Mouse (Mus musculus) midbrain, embryonic 14.5 days (tissue): ENCODE data around the gene Utp11. TPM values are rescaled to one million over a fixed set of nuclear protein-coding genes. Genes with fewer than 3 reads are reported as not detected.

Experiments
- ATAC-seq: fragments of 200-750 bp; cut with Nextera tagmentation; 2 replicates; pipeline ENCODE4 v1.8.0; 2017; ENCODE audit warnings: moderate number of reproducible peaks, moderate library complexity; ENCODE audit not compliant: low FRiP score, low TSS enrichment
- DNase-seq: peaks from one replicate; pipeline ENCODE4 v3.0.0-alpha.2; 2015
- H3K27ac ChIP-seq: fragments of 300-500 bp; sonication (generic); replicated peaks from 2 replicates; pipeline ENCODE4 v1.5.1; 2014; ENCODE audit warnings: mild to moderate bottlenecking, low read depth, low read length, moderate library complexity
- H3K27me3 ChIP-seq: fragments of 300-500 bp; sonication (generic); 2 replicates; pipeline ENCODE4 v1.6.1; 2014; ENCODE audit warnings: low read length, control low read depth, mixed read lengths; ENCODE audit not compliant: control insufficient read depth, insufficient read depth
- H3K36me3 ChIP-seq: fragments of 300-500 bp; sonication (generic); 2 replicates; pipeline ENCODE4 v1.6.1; 2014; ENCODE audit warnings: low read length, control low read depth; ENCODE audit not compliant: control insufficient read depth, insufficient read depth
- H3K4me1 ChIP-seq: fragments of 300-500 bp; sonication (generic); 2 replicates; pipeline ENCODE4 v1.6.1; 2014; ENCODE audit warnings: mild to moderate bottlenecking, antibody characterized with exemption, low read length, control low read depth; ENCODE audit not compliant: control insufficient read depth, insufficient read depth
- H3K4me2 ChIP-seq: fragments of 300-500 bp; sonication (generic); 2 replicates; pipeline ENCODE4 v1.6.1; 2014; ENCODE audit warnings: mild to moderate bottlenecking, low read length, moderate library complexity
- H3K4me3 ChIP-seq: fragments of 300-500 bp; sonication (generic); replicated peaks from 2 replicates; pipeline ENCODE4 v1.5.1; 2014; ENCODE audit warnings: low read depth, low read length
- H3K9ac ChIP-seq: fragments of 300-500 bp; sonication (generic); replicated peaks from 2 replicates; pipeline ENCODE4 v1.6.1; 2014; ENCODE audit warnings: mild to moderate bottlenecking, low read length, moderate library complexity
- H3K9me3 ChIP-seq: fragments of 300-500 bp; sonication (generic); 2 replicates; pipeline ENCODE4 v1.6.1; 2016; ENCODE audit warnings: low read length, control low read depth, mixed read lengths; ENCODE audit not compliant: control insufficient read depth
- WGBS: fragments of 180-500 bp; shearing (Covaris S2); extraction: QIAGEN DNeasy Blood & Tissue Kit; methylation state at CpG from one replicate; pipeline ENCODE4 v1.1.7; 2014; 5-methylcytosine and 5-hydroxymethylcytosine counted together
- polyA plus RNA-seq: library from polyadenylated mRNA; unstranded; fragments of >200 nt; fragmentation: Nextera tagmentation; extraction: Ambion mirVana; gene quantifications from 2 replicates; pipeline ENCODE4 v1.2.1, GENCODE M21; 2014

Utp11 gene
- polyA plus RNA-seq, 1 experiment from 2014 or later = 38.2 TPM

DNA sequence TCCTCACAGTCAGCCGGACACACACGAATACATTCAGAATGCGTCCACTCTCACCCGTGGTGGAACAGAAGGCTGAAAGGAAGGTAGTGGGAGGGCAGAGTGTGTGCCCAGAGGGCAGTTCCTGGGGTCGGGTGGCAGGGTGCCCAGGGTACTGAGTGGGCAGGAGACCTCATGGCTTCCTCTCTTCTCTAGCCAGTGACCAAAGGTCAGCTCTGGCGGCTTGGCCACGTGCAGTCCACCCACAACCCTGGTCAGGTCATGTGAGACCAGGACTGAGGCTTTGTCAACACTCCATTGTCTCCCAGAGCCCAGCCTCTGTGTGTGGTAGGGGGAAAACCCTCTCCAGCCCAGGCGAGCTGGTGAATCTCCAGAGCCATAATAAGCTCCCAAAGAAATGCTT lies 23.2 kb downstream of the Utp11 start:
- Histone ChIP-seq H3K9me3 (no peaks in the 10 kb centered on the region), H3K27me3 (no peaks in the 10 kb centered on the region), H3K4me1 (peaks cover 47% of the 10 kb centered on the region), H3K4me2 (no peak overlapping the region), H3K4me3 (no peak overlapping the region), H3K27ac (no peak overlapping the region), H3K36me3 (no peaks in the 10 kb centered on the region), H3K9ac (no peak overlapping the region)
- 61% methylated on average over 8 of the region's 8 CpGs for WGBS
- ATAC-seq (no peak), DNase-seq (no peak)

DNA sequence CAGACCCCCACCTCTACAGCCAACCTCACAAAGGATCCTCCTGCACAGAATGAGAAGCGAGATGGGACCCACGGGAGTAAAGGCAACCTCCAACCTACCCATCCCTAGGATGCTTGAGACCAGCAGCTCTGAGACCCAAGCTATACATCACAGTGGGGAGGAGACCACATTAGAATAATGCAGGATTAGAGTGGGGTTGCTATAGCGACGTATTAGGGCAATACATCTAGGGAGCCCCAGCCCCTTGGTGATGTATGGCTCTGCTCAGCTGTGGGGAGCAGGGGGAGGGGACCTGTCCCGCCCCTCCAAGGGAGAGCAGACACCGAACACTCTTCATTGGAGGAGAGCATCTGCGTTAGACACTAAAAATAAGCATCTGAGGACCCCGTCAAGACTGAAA lies 25.3 kb downstream of the Utp11 start:
- ATAC-seq (peak; percentile 51; the same call in 1 of the 2 replicates), DNase-seq (peak; percentile 76)
- Histone ChIP-seq H3K4me2 (peak overlapping the region; percentile 33), H3K36me3 (no peaks in the 10 kb centered on the region), H3K4me3 (no peak overlapping the region), H3K9me3 (no peaks in the 10 kb centered on the region), H3K27me3 (no peaks in the 10 kb centered on the region), H3K4me1 (peaks cover 35% of the 10 kb centered on the region), H3K27ac (peak overlapping the region; percentile 70), H3K9ac (no peak overlapping the region)
- WGBS = 4% methylated on average over 8 of the region's 8 CpGs

DNA sequence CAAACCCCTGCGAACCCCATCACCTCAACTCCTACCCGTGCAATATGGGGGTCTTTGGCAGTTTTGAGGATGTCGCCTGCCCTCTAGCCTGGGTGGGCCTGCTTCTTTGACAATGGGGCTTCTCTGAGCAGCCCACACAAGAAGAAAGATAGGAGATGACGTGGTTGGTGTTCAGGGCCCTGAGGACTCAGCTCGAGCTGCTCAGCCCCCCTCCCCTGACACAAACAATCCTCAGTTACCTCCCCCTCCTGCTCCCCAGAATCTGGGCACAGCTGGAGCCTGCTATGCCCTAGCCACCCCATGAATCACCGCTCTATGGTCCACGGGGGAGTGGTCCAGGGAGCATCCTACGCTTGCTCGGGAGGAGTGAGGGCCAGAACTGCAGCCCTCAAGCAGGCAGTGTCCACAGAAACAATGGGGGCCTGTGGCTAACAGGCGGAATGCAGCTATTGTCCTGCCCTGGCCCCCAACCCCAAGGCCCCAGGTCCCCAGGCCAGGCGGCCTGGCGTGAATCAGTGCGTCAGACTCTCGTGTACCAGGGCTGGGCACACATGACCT lies 25.8 kb downstream of the Utp11 start:
- 12% methylated on average over 14 of the region's 14 CpGs for WGBS
- DNase-seq (no peak), ATAC-seq (0 out of 2 replicates have a peak, but pooled peaks have one; percentile 2)
- Histone ChIP-seq H3K36me3 (no peaks in the 10 kb centered on the region), H3K4me3 (no peak overlapping the region), H3K9me3 (no peaks in the 10 kb centered on the region), H3K27me3 (no peaks in the 10 kb centered on the region; the same call in 1 of the 2 replicates), H3K4me1 (peaks cover 30% of the 10 kb centered on the region), H3K27ac (peak overlapping the region; percentile 70), H3K4me2 (peak overlapping the region; percentile 33), H3K9ac (peak overlapping the region; percentile 34; the same call in 1 of the 2 replicates)

DNA sequence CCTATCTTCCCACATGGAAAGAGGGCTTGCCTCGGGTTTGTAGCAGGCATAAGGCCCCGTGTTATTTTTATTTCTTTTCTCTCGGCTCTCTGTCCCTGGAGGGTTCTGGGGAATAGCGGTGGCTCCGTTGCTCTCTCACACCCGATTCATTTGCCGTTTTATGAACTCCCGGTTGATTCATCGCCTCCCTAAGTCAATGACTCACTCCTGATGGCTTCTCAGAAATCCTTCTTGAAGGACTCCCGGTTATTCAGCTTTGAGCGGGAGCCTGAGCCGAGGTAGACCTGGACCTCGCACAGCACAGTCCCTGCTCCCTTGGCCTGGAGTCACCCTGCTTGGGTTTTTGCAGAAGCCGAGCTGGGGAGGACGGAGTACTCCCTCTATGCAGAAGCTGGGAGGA lies 28.8 kb downstream of the Utp11 start:
- no peak for DNase-seq
- peaks cover 18% of the 10 kb centered on the region for H3K4me1 ChIP-seq
- H3K36me3 ChIP-seq = no peaks in the 10 kb centered on the region
- H3K27me3 ChIP-seq = peaks cover 15% of the 10 kb centered on the region
- peak overlapping the region; percentile 1; the same call in 1 of the 2 replicates for H3K4me2 ChIP-seq
- H3K9ac ChIP-seq = no peak overlapping the region
- ATAC-seq = no peak
- no peaks in the 10 kb centered on the region for H3K9me3 ChIP-seq
- 55% methylated on average over 15 of the region's 15 CpGs for WGBS
- no peak overlapping the region for H3K4me3 ChIP-seq
- no peak overlapping the region for H3K27ac ChIP-seq

GRCm38 (mm10) chr4:124664185-124664584 lies 29.2 kb downstream of the Utp11 start:
- Histone ChIP-seq H3K36me3 (no peaks in the 10 kb centered on the region), H3K9ac (no peak overlapping the region), H3K4me2 (peak overlapping the region; percentile 1; the same call in 1 of the 2 replicates), H3K9me3 (no peaks in the 10 kb centered on the region), H3K27ac (no peak overlapping the region), H3K4me3 (no peak overlapping the region), H3K27me3 (peaks cover 15% of the 10 kb centered on the region), H3K4me1 (peaks cover 22% of the 10 kb centered on the region)
- WGBS = 45% methylated on average over 9 of the region's 9 CpGs
- DNase-seq (no peak), ATAC-seq (no peak)

DNA sequence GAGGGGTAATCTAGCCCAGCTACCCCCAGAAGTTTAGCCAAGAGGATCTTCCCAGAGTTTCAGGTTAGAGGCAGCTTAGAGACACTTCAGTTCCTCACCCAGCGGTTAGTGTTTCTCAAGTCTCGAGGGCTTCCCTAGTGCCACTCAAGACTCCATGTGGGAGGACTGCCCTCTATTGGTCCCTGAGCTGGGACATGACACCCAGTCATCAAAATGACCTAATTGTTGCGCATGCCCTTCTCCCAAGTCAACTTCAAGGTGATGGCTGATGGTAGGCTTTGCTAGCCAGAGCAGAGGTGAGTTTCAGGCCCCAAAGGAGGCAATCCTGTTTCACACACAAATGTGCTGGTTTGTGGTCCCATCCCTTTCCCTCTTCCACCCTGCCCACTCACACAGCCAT lies 30.4 kb downstream of the Utp11 start:
- peaks cover 29% of the 10 kb centered on the region for H3K4me1 ChIP-seq
- H3K27me3 ChIP-seq = peaks cover 23% of the 10 kb centered on the region

GRCm38 (mm10) chr4:124660603-124661002 lies 32.8 kb downstream of the Utp11 start:
- H3K27me3 ChIP-seq = peaks cover 30% of the 10 kb centered on the region
- ATAC-seq = no peak

More for the DNA sequence above, 30.4 kb downstream of the Utp11 start:
- DNase-seq = peak; percentile 51
- H3K27ac ChIP-seq = no peak overlapping the region
- H3K4me2 ChIP-seq = no peak overlapping the region
- H3K4me3 ChIP-seq = no peak overlapping the region
- no peak overlapping the region for H3K9ac ChIP-seq
- H3K36me3 ChIP-seq = no peaks in the 10 kb centered on the region
- no peaks in the 10 kb centered on the region for H3K9me3 ChIP-seq
- WGBS = 49% methylated on average over 3 of the region's 3 CpGs
- ATAC-seq = no peak

DNA sequence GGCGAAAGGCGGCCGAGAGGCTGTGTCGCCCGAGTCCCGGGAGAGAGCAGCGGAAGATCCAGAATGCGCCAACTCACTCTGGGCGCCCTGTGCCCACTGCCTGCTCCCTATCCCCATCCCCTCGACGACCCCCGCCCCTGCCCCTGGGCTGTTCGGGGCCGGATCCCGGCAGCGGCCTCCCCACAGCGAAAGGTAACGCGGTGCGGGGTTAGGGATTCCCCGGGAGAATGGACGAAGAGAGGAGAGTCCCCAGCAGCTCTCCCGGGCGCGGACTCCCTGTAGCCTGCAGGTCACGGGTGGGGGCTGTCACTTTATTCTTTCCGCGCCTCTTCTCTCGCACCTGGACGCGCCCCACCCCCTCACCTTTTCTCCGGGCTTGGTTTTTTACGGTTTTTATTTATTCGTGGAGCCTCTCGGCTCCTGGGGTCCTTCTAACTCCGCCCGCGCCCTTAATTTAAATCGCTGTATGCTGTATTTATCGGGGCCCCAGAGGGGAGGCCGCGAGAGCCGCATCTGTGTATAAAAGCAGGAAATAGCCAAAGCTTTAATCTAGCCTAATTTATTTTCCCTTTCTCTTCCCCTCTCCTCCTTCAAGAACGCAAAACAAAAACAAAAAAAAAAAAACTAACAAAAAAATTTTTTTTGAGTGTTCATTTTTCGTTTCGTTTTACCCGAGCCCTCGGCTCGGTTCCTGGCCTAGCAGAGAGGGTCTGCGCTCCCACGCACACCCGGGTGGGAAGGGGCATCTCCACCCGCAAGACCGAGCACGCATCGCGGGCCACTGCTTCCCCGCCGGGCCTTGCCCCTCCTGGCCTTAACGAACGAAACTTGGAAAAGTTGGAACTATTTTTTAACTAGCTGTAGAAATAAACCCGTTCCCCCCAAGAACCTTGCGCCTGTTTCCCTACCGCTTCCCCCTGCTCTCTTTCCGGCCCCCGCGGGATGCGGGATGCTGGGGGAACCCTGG lies 33.9 kb downstream of the Utp11 start:
- ATAC-seq (no peak), DNase-seq (peak; percentile 60)
- WGBS = under 1% methylated on average over 68 of the region's 68 CpGs
- H3K4me3 ChIP-seq = peak overlapping the region; percentile 63
- peak overlapping the region; percentile 49 for H3K27ac ChIP-seq
- no peaks in the 10 kb centered on the region for H3K9me3 ChIP-seq
- peak overlapping the region; percentile 88 for H3K4me2 ChIP-seq
- H3K9ac ChIP-seq = peak overlapping the region; percentile 58
- H3K4me1 ChIP-seq = peaks cover 28% of the 10 kb centered on the region
- H3K27me3 ChIP-seq = peaks cover 40% of the 10 kb centered on the region
- H3K36me3 ChIP-seq = no peaks in the 10 kb centered on the region

More at GRCm38 (mm10) chr4:124660603-124661002, 32.8 kb downstream of the Utp11 start:
- Histone ChIP-seq H3K4me3 (peak overlapping the region; percentile 63), H3K36me3 (no peaks in the 10 kb centered on the region), H3K9ac (no peak overlapping the region), H3K4me2 (peak overlapping the region; percentile 88), H3K9me3 (no peaks in the 10 kb centered on the region), H3K27ac (no peak overlapping the region), H3K4me1 (peaks cover 26% of the 10 kb centered on the region)
- no peak for DNase-seq
- 40% methylated on average over 3 of the region's 3 CpGs for WGBS
